Mouse (Mus musculus) G1E-ER4 (cell line): ENCODE data around the gene 9130409I23Rik. TPM values are rescaled to one million over a fixed set of nuclear protein-coding genes. Genes with fewer than 3 reads are reported as not detected.

Source experiments
- GATA1 ChIP-seq: IDR thresholded peaks from one replicate; pipeline ENCODE4 v1.8.0; 2012; ENCODE audit warnings: low read length, inconsistent platforms
- polyA plus RNA-seq: library from polyadenylated mRNA; stranded (reverse); fragments of >175 nt; gene quantifications from 2 replicates; pipeline ENCODE4 v1.2.3, GENCODE M21; 2012

9130409I23Rik gene
- polyA plus RNA-seq, 1 experiment, result not detected

DNA sequence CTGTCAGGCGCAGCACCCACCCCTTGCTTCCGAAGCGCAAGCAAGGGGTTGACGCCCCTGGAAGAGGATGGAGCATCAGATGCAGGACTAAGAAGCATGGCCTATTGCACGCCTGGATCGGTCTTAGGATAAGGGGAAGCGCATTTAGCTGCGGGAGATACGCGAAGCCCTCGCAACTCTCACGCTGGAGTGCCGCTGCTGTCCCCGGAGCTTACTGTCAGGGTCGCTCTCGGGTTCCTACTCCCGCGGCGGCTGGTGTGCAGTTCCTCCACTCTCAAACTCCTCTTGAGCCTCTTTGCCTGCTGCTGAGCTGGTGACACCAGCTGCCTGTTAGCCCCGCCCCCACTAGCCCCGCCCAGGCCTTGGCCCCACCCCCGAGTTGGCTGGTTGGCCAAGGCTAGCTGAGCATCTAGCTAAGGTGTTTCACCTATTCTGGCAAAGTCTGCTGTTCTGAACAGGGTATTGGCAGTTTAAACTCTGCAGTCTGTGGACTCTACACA, 33.8 kb upstream of the 9130409I23Rik start:
- TF ChIP-seq GATA1, result no peak

DNA sequence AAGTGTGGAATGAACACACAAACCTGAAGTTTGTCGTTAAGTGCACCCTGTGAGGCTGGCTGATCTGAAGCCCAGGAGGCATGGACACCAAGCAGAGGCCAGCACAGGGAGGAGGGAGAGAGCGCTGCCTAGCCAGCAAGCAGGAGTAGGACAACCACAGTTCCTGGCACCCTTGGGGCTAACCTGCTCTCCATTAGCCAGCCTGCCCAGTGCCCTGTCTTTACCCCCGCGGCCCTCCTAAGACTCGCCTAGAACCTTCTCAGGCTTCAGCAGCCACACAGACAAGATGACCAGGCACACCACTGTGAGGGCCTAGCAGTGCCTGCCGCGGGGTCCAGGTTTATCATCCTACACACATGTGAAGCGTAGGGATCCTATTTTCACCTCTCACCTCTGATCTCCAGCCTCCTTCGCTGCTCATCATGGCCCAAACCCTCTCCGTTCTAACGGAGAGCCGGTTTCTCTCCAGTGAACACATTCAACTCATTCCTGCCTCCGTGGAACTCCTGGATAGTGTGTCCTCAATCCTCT, 33.1 kb upstream of the 9130409I23Rik start:
- no peak for TF ChIP-seq GATA1

- no peak for TF ChIP-seq GATA1
These were observed 30.1 kb upstream of the 9130409I23Rik start, which contains the start of gene Ephx1 for GRCm38 (mm10) chr1:181020756-181021487. TSS of gene Ephx1 (minus strand) at chr1:181020904.

DNA sequence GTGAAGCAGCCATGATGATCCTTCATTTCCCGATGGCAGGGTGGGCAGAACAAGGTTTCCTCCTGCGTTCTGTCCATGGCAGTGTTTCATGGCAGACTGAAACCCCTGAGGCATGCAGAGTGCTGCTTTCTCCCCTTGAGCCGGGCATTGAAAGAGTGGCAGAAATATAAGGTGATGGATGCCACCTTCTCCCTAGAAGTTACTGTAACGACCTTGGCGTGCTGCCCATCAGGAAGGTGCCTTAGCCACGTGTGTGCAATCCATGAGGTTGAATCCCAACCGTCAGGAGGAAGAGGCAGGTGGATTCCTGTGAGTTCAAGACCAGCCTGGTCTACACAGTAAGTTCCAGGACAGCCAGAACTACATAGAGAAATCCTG, 29.6 kb upstream of the 9130409I23Rik start:
- TF ChIP-seq GATA1, result no peak

- no peak for TF ChIP-seq GATA1
These were observed 28.8 kb upstream of the 9130409I23Rik start for GRCm38 (mm10) chr1:181022265-181022664.

DNA sequence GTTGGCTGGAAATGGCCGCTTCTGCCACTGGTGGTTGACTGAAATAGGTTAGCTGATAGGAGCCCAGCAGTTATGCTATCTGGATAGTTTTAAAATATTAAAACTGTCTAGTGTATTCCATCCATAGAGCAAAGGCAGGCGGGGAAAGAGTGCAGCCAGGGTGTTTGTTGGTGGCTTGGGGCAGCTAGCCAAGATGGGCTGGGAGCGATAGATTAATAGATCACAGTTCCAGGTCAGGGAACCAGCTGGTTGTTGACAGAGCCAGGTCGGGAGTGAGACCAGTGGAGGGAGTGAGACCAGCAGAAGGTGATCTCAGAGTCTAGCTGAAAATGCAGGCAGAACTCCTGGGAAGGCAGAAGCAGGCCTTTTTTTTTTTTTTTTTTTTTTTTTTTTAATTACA, 13.4 kb upstream of the 9130409I23Rik start:
- TF ChIP-seq GATA1, result no peak

DNA sequence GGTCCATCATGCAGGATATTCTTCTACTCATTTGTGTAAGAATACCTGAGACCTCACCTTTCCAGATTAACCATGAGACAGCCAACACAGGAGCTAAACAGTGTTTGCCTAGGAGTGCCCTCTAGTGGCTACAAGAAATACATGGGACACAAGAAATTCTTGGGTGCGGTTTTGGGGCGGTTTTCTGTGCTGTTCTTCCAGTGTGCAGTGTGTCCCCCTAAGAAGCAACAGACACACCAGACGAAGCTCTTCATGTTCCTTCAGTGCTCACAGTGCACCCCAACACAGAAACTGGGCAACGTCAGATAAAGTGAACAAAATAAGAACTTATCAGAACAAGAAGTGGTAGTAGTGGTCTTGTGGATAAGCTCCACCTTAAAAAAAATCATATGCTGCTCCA, 11.4 kb upstream of the 9130409I23Rik start:
- no peak for TF ChIP-seq GATA1

DNA sequence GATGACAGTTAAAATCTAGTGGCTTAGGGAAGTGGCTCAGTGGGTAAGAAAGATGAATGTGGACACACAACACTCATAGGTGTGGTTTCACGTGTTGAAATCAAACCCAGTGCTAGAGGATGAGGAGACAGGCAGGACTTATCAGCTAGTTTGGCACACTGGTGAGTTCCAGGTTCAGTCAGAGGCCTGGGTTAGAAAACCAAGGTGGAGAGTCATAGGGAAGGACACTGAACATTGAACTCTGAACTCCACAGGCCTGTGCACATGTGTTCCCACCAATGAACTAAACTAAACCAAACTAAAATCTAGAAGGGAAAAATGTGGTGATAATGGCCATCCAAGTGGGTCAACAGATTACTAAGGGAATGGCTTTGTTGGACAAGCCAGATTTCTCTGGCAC, 3.5 kb upstream of the 9130409I23Rik start:
- no peak for TF ChIP-seq GATA1

GRCm38 (mm10) chr1:181049328-181049842, 1.7 kb upstream of the 9130409I23Rik start:
- no peak for TF ChIP-seq GATA1

DNA sequence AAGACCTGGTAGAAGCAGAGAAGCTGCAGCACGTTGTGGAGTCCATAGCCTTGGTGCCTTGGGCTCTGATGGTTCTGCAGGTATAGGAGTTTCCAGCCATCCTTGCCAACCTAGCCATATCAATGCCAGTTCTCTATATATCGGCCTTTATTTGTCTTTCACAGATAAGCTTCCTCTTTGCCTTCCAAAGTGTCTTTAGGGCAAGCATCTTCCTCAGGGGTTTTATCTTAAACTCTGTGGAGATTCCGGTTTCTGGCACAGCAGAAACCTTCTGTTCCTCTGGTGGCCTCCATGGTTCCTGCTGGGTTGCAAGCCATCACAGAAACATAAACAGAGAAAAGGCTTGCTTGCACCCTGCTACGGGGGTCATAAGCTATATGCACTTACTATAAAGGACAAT, 1.9 kb downstream of the 9130409I23Rik start:
- TF ChIP-seq GATA1, result no peak

DNA sequence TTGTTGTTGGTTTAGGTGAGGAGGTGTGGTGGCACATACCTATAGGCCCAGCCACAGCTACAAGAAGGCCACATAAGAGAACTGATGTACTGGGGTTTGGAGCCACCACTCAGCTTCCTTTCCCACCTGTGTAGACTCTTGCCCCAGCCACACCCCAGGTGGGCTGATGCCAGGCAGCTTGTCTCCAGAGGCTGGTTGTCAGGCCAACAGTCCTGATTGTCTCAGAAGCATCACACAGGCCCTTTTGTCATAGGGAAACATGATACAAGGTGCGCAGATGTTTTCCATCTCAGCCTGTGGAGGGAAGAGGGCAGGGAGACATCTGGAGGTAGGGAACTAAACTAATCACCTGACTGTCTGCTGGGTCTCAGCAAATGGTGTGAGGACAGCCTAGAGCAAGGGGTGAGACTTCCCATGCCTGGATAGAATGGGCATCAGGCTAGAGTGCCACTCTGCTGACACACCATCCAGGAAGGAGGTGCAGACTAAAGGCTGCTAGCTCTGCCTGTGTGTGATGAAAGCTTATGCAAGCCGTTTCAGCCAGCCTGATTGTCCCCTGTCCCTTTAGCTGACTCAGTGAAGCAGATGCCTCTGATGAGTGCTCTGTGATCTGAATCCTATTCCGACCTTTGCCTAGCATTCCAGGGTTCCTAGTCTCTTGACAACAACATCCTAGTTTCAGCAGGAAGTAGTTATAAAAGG, 10.9 kb downstream of the 9130409I23Rik start:
- TF ChIP-seq GATA1, result no peak

- no peak for TF ChIP-seq GATA1
These were observed 13.0 kb downstream of the 9130409I23Rik start for GRCm38 (mm10) chr1:181063991-181064390.

- TF ChIP-seq GATA1, result no peak
These were observed 13.6 kb downstream of the 9130409I23Rik start for GRCm38 (mm10) chr1:181064648-181065047.

GRCm38 (mm10) chr1:181068344-181068743, 17.3 kb downstream of the 9130409I23Rik start:
- TF ChIP-seq GATA1, result no peak

- no peak for TF ChIP-seq GATA1
These were observed 18.6 kb downstream of the 9130409I23Rik start for GRCm38 (mm10) chr1:181069671-181070070.

DNA sequence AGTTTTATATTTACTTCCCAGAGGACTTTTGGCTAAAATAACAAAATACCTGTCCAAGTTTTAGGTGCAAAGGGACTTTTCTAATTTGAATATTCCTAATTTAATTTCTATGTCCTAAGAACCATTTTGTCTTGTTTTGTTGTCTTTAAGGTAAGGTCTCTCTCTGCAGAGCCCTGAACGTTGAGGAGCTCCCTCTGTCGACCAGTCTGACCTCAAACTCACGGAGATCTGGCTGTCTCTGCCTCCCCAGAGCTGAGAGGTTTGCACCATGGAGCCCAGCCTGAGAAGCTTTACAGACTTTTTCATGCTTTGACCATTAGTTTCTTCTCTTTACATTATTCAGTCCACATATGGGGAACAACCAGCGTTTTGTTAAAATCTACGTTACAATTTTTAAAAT, 22.0 kb downstream of the 9130409I23Rik start:
- TF ChIP-seq GATA1, result no peak
